Mouse (Mus musculus) 3T3-L1 (cell line): ENCODE results near the gene Gm17657.
A peak's percentile ranks its signal among the peaks of the same experiment; 100 is the strongest.

ENCODE experiments used
- DNase-seq: peaks from one replicate; pipeline ENCODE4 v3.0.0-alpha.2; 2015; ENCODE audit warnings: low read depth, low spot score

Gene Gm17657

GRCm38 (mm10) chr17:29488257-29488977, 61.0 kb downstream of the Gm17657 start:
- DNase-seq, result no peak

GRCm38 (mm10) chr17:29485336-29486233, 63.9 kb downstream of the Gm17657 start:
- peak; percentile 91 for DNase-seq

GRCm38 (mm10) chr17:29484431-29484830, 65.0 kb downstream of the Gm17657 start:
- DNase-seq, result no peak

GRCm38 (mm10) chr17:29483282-29483681, 66.2 kb downstream of the Gm17657 start:
- no peak for DNase-seq

- DNase-seq, result no peak
Observed at GRCm38 (mm10) chr17:29482632-29483031, 66.8 kb downstream of the Gm17657 start.

- DNase-seq, result no peak
Observed at GRCm38 (mm10) chr17:29480256-29480655, 69.2 kb downstream of the Gm17657 start.

GRCm38 (mm10) chr17:29478271-29478670, 71.2 kb downstream of the Gm17657 start:
- DNase-seq, result peak; percentile 37

- no peak for DNase-seq
Observed at GRCm38 (mm10) chr17:29477357-29477756, 72.1 kb downstream of the Gm17657 start.

GRCm38 (mm10) chr17:29476461-29476860, 73.0 kb downstream of the Gm17657 start:
- DNase-seq, result no peak

GRCm38 (mm10) chr17:29475142-29475541, 74.3 kb downstream of the Gm17657 start:
- peak; percentile 70 for DNase-seq

- no peak for DNase-seq
Observed at GRCm38 (mm10) chr17:29474036-29474435, 75.4 kb downstream of the Gm17657 start.

- no peak for DNase-seq
Observed at GRCm38 (mm10) chr17:29473466-29473865, 76.0 kb downstream of the Gm17657 start.
